Mouse (Mus musculus) CH12.LX (cell line): ENCODE measurements around the gene Nav3. TPM values are rescaled to one million over a fixed set of nuclear protein-coding genes. Genes with fewer than 3 reads are reported as not detected.

ENCODE experiments used
- DNase-seq: peaks from one replicate; pipeline ENCODE4 v3.0.0-alpha.2; 2013; ENCODE audit errors: extremely low read depth
- H3K27ac ChIP-seq: 2 replicates; pipeline ENCODE4 v1.5.1; 2012; ENCODE audit warnings: low read depth, mild to moderate bottlenecking, control low read depth, moderate library complexity; ENCODE audit not compliant: insufficient read depth
- H3K27me3 ChIP-seq: replicated peaks from 2 replicates; pipeline ENCODE3; 2012; ENCODE audit warnings: inconsistent platforms
- H3K36me3 ChIP-seq, 2 experiments: replicated peaks in 1 of 2; 2 replicates each; pipeline versions ENCODE3 to v1.6.1; 2012; ENCODE audit warnings: inconsistent platforms in 1 of 2, low read length in 1 of 2, mild to moderate bottlenecking in 1 of 2, mixed read lengths in 1 of 2, moderate library complexity in 1 of 2; ENCODE audit not compliant: control insufficient read depth in 1 of 2, insufficient read depth in 1 of 2
- H3K4me1 ChIP-seq, 2 experiments: 2 replicates each; pipeline ENCODE4 v1.6.1; 2012; ENCODE audit warnings: inconsistent platforms in 1 of 2, moderate library complexity in 1 of 2; ENCODE audit not compliant: insufficient read depth in 2 of 2, control insufficient read depth in 1 of 2
- H3K4me2 ChIP-seq: 2 replicates; pipeline ENCODE4 v1.6.1; 2012; ENCODE audit warnings: low read depth, mild to moderate bottlenecking, control low read depth; ENCODE audit not compliant: poor library complexity, insufficient read depth, severe bottlenecking
- H3K4me3 ChIP-seq, 3 experiments: fragments of 150-350 bp in 1 of 3; sonication (generic) in 1 of 3; replicated peaks in 1 of 3; 2 replicates each; pipeline versions ENCODE3 to v1.5.1; 2011 to 2012; ENCODE audit warnings: low read depth in 2 of 3, low read length in 2 of 3, mild to moderate bottlenecking in 2 of 3, moderate library complexity in 2 of 3, control low read depth in 1 of 3, improper control_type of control experiment in 1 of 3, inconsistent platforms in 1 of 3, mixed read lengths in 1 of 3; ENCODE audit not compliant: poor library complexity in 1 of 3
- H3K79me2 ChIP-seq: replicated peaks from 2 replicates; pipeline ENCODE4 v1.6.1; 2012; ENCODE audit warnings: mild to moderate bottlenecking, moderate library complexity; ENCODE audit not compliant: control insufficient read depth, poor library complexity, insufficient read depth, severe bottlenecking; ENCODE audit errors: extremely low read depth
- H3K9ac ChIP-seq: 2 replicates; pipeline ENCODE4 v1.6.1; 2012; ENCODE audit warnings: low read depth, mild to moderate bottlenecking, control low read depth, moderate library complexity; ENCODE audit not compliant: insufficient read depth
- H3K9me3 ChIP-seq: replicated peaks from 2 replicates; pipeline ENCODE3; 2012; ENCODE audit warnings: low read length, inconsistent platforms, mixed read lengths
- CHD1 ChIP-seq: IDR thresholded peaks from 2 replicates; pipeline ENCODE4 v1.6.1; 2012; ENCODE audit warnings: low read depth, low read length, improper control_type of control experiment, inconsistent platforms
- EP300 ChIP-seq: IDR thresholded peaks from 2 replicates; pipeline ENCODE4 v1.6.1; 2011; ENCODE audit warnings: low read length, improper control_type of control experiment
- ETS1 ChIP-seq: conservative IDR thresholded peaks from 2 replicates; pipeline ENCODE4 v1.6.1; 2012; ENCODE audit warnings: low read depth, mild to moderate bottlenecking, inconsistent platforms, low read length, improper control_type of control experiment, moderate library complexity
- HCFC1 ChIP-seq: IDR thresholded peaks from 2 replicates; pipeline ENCODE4 v1.6.1; 2012; ENCODE audit warnings: low read depth, mild to moderate bottlenecking, inconsistent platforms, low read length, improper control_type of control experiment
- JUND ChIP-seq: conservative IDR thresholded peaks from 2 replicates; pipeline ENCODE4 v1.6.1; 2011; ENCODE audit warnings: low read depth, low read length, improper control_type of control experiment
- MAZ ChIP-seq: IDR thresholded peaks from 2 replicates; pipeline ENCODE4 v1.6.1; 2012; ENCODE audit warnings: low read depth, mild to moderate bottlenecking, inconsistent platforms, low read length, improper control_type of control experiment, moderate library complexity
- MEF2A ChIP-seq: IDR thresholded peaks from 2 replicates; pipeline ENCODE4 v1.6.1; 2014; ENCODE audit warnings: low read depth, mild to moderate bottlenecking, inconsistent platforms, low read length, improper control_type of control experiment, borderline replicate concordance
- MXI1 ChIP-seq: IDR thresholded peaks from 2 replicates; pipeline ENCODE4 v1.6.1; 2011; ENCODE audit warnings: mild to moderate bottlenecking, low read depth, low read length, improper control_type of control experiment
- NRF1 ChIP-seq: IDR thresholded peaks from 2 replicates; pipeline ENCODE4 v1.6.1; 2014; ENCODE audit warnings: low read depth, mild to moderate bottlenecking, inconsistent platforms, low read length, improper control_type of control experiment, moderate library complexity
- PAX5 ChIP-seq: IDR thresholded peaks from 2 replicates; pipeline ENCODE4 v1.6.1; 2012; ENCODE audit warnings: low read length, inconsistent platforms, mixed read lengths
- POLR2A ChIP-seq: IDR thresholded peaks from 2 replicates; pipeline ENCODE4 v1.6.1; 2011; ENCODE audit warnings: low read depth, mild to moderate bottlenecking, improper control_type of control experiment, low read length
- POLR2AphosphoS2 ChIP-seq: IDR thresholded peaks from 2 replicates; pipeline ENCODE4 v1.6.1; 2011; ENCODE audit warnings: low read depth, low read length, improper control_type of control experiment
- RAD21 ChIP-seq: IDR thresholded peaks from 2 replicates; pipeline ENCODE4 v1.6.1; 2011; ENCODE audit warnings: low read depth, mild to moderate bottlenecking, low read length, improper control_type of control experiment, moderate library complexity
- RCOR1 ChIP-seq: conservative IDR thresholded peaks from 2 replicates; pipeline ENCODE4 v1.6.1; 2012; ENCODE audit warnings: low read depth, mild to moderate bottlenecking, inconsistent platforms, low read length, improper control_type of control experiment
- SMC3 ChIP-seq: IDR thresholded peaks from 2 replicates; pipeline ENCODE4 v1.6.1; 2011; ENCODE audit warnings: low read depth, low read length, improper control_type of control experiment
- TBP ChIP-seq: conservative IDR thresholded peaks from 2 replicates; pipeline ENCODE4 v1.6.1; 2011; ENCODE audit warnings: low read depth, low read length, improper control_type of control experiment
- UBTF ChIP-seq: IDR thresholded peaks from 2 replicates; pipeline ENCODE4 v1.6.1; 2012; ENCODE audit warnings: low read depth, mild to moderate bottlenecking, inconsistent platforms, low read length, improper control_type of control experiment, moderate library complexity
- USF1 ChIP-seq: IDR thresholded peaks from 2 replicates; pipeline ENCODE4 v1.6.1; 2014; ENCODE audit warnings: low read depth, mild to moderate bottlenecking, inconsistent platforms, low read length, improper control_type of control experiment
- ZMIZ1 ChIP-seq: IDR thresholded peaks from 2 replicates; pipeline ENCODE4 v1.6.1; 2012; ENCODE audit warnings: low read depth, mild to moderate bottlenecking, inconsistent platforms, low read length, improper control_type of control experiment
- ZNF384 ChIP-seq: IDR thresholded peaks from 2 replicates; pipeline ENCODE4 v1.6.1; 2012; ENCODE audit warnings: low read depth, low read length, improper control_type of control experiment, inconsistent platforms
- dilution Hi-C: fragments of 300-500 bp; cut with MboI; formaldehyde crosslinking; loops from 2 replicates; pipeline ENCODE4 v1.14.3; 2020; ENCODE audit warnings: low sequenced_read_pairs; ENCODE audit not compliant: extremely low pct_unique_long_range_greater_than_20kb, extremely low pct_ligation_motif_present
- in situ Hi-C: fragments of 300-500 bp; cut with MboI; formaldehyde crosslinking; loops from 3 replicates; pipeline ENCODE4 v1.14.3; 2019; ENCODE audit warnings: low sequenced_read_pairs, low pct_ligation_motif_present, low pct_unique_long_range_greater_than_20kb, mixed read lengths
- polyA plus RNA-seq: library from polyadenylated mRNA; unstranded; fragments of >175 nt; gene quantifications from 2 replicates; pipeline ENCODE4 v1.2.1, GENCODE M21; 2012; ENCODE audit warnings: low read depth; ENCODE audit not compliant: insufficient read length
- total RNA-seq, 2 experiments: library from RNA; depleted of rRNA; stranded (reverse); fragments of 300-350 nt in 1 of 2; fragments of >200 nt in 1 of 2; gene quantifications; 2 replicates each; pipeline ENCODE4 v1.2.3; 2012 to 2014

The Nav3 gene
- total and polyA plus RNA-seq, 3 experiments = 0.03 TPM; not detected in 2

DNA sequence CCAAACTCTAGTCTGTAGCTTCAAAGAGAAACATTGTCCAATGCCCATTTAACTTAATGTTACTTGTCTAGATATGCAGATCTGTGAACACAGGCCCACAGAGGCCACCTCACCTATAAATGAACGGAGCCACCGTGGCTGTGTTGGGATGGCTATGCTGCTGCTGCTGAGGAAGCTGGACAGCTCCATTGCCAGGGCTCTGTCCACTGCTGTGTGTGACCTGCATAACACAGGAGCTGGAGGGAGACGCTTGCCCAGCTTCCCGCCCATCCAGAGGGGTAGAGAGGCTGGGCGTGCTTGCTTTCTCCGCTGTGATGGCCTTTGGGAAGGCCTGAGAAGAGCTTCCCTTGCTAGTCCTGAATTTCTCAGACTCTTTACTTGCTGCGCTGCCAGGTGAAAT, 603.6 kb downstream of the Nav3 start:
- no peak overlapping the region for H3K4me3 ChIP-seq
- dilution Hi-C loops (no loop called here), in situ Hi-C loops (no loop called here)
- H3K36me3 ChIP-seq = no peaks in the 10 kb centered on the region
- H3K4me1 ChIP-seq = peaks cover 0 to 7% of the 10 kb centered on the region in 2 experiments; a peak in 2 of 4 replicates
- no peak overlapping the region for H3K9ac ChIP-seq
- DNase-seq = no peak
- H3K27ac ChIP-seq = no peak overlapping the region
- no peaks in the 10 kb centered on the region for H3K27me3 ChIP-seq
- H3K9me3 ChIP-seq = no peaks in the 10 kb centered on the region
- H3K4me2 ChIP-seq = no peak overlapping the region
- H3K79me2 ChIP-seq = no peaks in the 10 kb centered on the region
- TF ChIP-seq SMC3 (no peak), ZMIZ1 (no peak), NRF1 (no peak), POLR2AphosphoS2 (no peak), MEF2A (no peak), PAX5 (no peak), EP300 (no peak), MAZ (no peak), POLR2A (no peak), CHD1 (no peak), TBP (no peak), MXI1 (no peak), RAD21 (no peak), HCFC1 (no peak)

- dilution Hi-C loops = no loop called here
- no peak overlapping the region for H3K27ac ChIP-seq
- no peak for TF ChIP-seq USF1
- TF ChIP-seq ETS1 = no peak
- no peak for TF ChIP-seq JUND
- TF ChIP-seq, all 38 proteins: peak for 0
- no peaks in the 10 kb centered on the region for H3K36me3 ChIP-seq
- no peak for DNase-seq
- H3K4me1 ChIP-seq = no peaks in the 10 kb centered on the region
- no peaks in the 10 kb centered on the region for H3K27me3 ChIP-seq
- no peak overlapping the region for H3K4me3 ChIP-seq
- no peak overlapping the region for H3K9ac ChIP-seq
- no peaks in the 10 kb centered on the region for H3K9me3 ChIP-seq
- no peak overlapping the region for H3K4me2 ChIP-seq
- in situ Hi-C loops = no loop called here
- H3K79me2 ChIP-seq = no peaks in the 10 kb centered on the region
Measured at GRCm38 (mm10) chr10:109847631-109848030, 608.4 kb downstream of the Nav3 start.

DNA sequence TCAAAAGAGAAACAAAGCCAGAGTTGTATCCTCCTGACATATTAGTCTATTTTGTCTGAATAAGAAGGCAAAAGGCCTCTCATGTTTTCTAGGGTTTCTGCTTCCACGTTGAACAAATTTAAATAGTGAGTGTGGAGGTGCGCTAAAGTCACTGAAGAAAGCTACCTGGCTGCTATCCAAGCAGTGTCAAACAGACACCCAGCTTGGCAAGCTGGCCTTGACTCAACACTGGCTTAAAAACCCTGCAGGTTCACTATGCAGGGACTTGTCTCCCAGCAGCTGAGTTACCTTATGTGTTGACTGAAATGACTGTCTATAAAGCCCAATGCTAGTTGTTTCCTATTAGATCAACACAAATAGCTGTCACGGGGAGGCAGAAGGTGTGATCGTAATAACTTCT, 612.3 kb downstream of the Nav3 start:
- in situ Hi-C loops (no loop called here), dilution Hi-C loops (no loop called here)
- no peaks in the 10 kb centered on the region for H3K4me1 ChIP-seq
- H3K27ac ChIP-seq = no peak overlapping the region
- H3K4me2 ChIP-seq = no peak overlapping the region
- no peaks in the 10 kb centered on the region for H3K79me2 ChIP-seq
- no peak overlapping the region for H3K9ac ChIP-seq
- TF ChIP-seq UBTF (no peak), NRF1 (no peak), ZNF384 (no peak), RCOR1 (no peak), RAD21 (no peak)
- DNase-seq = no peak
- H3K4me3 ChIP-seq = no peak overlapping the region
- H3K9me3 ChIP-seq = no peaks in the 10 kb centered on the region
- no peaks in the 10 kb centered on the region for H3K27me3 ChIP-seq
- no peaks in the 10 kb centered on the region for H3K36me3 ChIP-seq
